Mouse (Mus musculus) kidney, adult 8-10 months (tissue): ENCODE measurements around the gene Tnks1bp1.

ENCODE experiments used
- DNase-seq, 2 experiments: peaks; one replicate each; pipeline ENCODE4 v3.0.0; 2022

Gene Tnks1bp1

DNA sequence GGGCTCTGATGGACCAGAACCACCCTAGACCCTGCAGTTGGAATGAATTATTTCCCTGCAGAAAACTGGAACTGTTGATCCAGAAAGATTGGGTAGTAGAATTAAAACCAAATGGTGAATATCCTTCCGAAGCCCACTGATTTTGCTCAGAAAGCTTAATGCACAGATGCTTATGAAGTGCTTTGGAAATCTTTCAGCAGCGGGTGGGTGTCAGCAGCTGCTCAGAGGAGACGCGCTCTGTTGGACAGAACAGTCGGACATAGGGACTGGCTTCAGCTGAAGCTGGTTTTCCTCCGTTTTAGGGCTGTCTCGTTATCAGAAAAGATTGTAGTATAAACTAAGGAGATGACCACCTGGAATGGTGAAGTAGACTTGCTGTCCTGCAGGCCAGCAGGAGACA, 4.2 kb upstream of the Tnks1bp1 start:
- DNase-seq: no peak

DNA sequence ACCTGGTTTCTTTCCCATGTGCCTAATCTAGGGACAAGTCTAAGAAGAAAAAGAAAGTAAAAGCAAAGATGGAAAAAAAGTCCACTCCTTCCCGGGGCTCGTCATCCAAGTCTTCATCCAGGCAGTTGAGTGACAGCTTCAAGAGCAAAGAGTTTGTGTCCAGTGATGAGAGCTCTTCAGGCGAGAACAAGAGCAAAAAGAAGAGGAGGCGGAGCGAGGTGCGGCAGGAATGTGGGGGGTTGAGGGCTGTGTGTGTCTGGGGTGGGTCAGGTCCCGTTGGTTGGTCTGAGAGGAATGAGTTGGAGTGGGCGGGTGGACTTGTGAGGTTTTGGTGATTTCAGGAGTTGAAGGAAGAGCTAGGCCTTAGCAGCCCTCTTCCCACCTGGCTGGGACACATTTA, 1.6 kb upstream of the Tnks1bp1 start:
- DNase-seq: no peak

GRCm38 (mm10) chr2:85047081-85047480, 741 bp upstream of the Tnks1bp1 start:
- peak in 1 of 2 experiments; percentile 36 for DNase-seq

- peak in 1 of 2 experiments; percentile 52 for DNase-seq
Measured at GRCm38 (mm10) chr2:85048168-85048751, 438 bp downstream of the Tnks1bp1 start.

- no peak for DNase-seq
Measured at GRCm38 (mm10) chr2:85049277-85049676, 1.5 kb downstream of the Tnks1bp1 start.

DNA sequence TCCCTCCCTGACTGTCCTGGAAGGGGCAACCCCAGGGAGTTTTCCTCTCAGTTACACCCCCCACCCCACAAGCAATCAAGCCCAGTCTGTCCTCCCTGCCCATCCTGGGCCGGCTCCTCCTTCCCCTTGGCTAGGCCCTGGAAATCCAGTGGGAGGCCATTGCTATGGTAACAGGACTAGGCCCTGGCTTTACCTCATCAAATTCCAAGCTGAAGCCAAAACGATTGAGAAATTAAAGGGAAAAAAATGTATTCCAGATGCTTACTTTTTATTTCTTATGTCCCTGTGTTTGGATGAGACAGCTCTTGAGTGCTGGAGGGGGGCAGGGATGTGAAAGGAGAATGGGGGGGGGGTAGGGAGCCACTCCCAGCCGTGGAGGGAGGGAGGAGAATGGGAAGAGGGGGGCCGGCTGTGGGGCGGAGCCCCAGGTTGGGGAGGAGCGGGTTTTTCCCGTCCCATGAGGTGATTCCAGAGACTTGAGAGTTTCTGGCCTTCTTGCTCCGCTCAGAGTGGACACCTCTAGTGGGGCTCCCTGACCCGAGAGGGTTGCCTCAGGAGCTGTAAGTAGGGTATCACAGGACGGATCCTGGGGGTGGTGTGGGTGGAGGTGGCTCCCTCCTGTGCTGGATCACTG, 2.3 kb downstream of the Tnks1bp1 start:
- DNase-seq: peak in 1 of 2 experiments; percentile 56

DNA sequence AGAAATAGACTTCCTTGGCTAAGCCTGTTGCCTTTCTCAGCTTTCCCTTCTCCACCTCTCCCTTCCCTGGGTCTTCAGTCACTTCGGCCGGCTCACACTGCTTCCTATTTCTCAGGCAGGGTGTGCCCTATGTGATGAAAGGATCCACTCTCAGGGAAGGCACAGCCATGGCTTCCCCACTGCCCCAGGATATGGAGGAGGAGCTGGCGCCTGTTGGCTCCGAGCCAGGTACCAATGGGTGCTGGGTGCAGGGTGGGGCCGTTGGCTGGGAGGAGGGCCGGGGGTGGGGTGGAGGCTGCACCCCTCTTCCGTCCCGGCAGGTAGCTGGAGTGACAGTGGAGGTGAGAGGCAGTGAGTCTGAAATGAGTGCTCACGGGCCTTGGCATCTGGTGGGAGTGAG, 2.9 kb downstream of the Tnks1bp1 start:
- no peak for DNase-seq

DNA sequence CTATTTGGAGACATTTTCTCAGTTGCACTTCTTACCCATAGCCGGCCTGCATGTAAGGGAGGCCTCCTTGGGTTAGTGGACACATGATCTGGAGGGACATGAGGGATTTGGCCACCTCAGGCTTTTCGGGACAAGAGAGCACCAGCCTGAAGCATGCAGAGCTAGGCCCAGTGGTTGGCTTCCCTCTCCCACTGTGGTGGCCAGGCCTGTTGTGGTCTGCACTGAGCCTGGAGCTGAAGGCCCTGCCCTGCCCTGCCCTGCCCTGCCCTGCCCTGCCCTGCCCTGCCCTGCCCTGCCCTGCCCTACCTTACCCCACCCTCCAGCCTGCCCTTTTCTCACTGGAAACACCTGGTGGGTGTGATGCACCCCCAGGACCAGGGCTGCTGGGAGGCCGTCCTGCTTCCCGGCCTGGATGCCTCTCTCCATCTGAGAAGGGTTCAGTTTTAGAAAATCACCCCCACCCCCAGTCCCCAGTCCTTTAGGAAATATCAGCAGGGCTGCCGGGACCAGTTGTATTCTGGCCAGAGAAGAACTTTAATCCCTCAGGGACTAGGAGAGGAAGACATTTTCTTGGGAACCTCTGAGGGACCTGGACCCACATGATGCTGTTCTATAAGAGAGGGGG, 5.5 kb downstream of the Tnks1bp1 start:
- DNase-seq: no peak

- DNase-seq: no peak
Measured at GRCm38 (mm10) chr2:85056711-85057110, 8.9 kb downstream of the Tnks1bp1 start.

DNA sequence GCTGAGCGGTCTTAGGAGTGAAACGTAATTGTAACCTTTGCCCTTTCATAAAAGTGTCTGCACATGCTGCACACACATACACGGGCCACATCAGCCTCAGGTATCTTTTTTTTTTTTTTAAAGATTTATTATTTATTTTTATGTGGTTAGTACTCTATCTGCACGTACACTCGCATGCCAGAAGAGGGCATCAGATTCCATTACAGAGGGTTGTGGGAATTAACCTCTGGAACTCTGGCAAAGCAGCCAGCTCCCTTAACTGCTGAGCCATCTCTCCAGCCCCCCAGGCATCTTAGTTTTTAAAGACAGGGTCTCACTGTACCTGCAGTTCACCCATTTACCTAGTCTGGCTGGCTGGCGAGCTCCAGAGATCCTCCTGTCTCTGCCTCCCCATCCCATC, 11.9 kb downstream of the Tnks1bp1 start:
- no peak for DNase-seq

DNA sequence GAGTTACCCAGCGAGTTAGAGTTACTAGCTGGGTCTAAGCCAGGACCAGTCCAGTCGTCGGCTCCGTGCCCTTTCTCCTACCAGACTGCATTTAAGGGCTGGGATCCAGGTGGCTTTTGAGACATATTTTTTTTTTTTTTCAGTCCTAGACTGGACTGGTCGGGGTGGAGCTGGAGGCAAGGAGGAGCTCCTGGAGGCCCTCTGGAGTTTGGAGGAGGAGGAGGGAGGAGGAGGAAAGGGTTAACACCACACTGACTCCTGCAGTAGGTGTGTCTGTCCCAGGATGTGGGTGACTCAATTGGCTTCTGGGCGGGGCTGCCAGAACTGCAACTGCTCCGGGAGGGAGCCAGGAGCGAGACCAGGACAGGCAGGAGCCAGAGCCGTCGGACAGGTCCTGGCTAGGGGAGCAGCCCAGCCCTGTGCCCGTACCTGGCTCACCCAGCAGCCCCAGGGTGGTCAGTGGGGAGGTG, 12.8 kb downstream of the Tnks1bp1 start:
- DNase-seq: peak; percentile 85 to 90

GRCm38 (mm10) chr2:85061107-85061541, 13.3 kb downstream of the Tnks1bp1 start:
- peak in 1 of 2 experiments; percentile 70 for DNase-seq

DNA sequence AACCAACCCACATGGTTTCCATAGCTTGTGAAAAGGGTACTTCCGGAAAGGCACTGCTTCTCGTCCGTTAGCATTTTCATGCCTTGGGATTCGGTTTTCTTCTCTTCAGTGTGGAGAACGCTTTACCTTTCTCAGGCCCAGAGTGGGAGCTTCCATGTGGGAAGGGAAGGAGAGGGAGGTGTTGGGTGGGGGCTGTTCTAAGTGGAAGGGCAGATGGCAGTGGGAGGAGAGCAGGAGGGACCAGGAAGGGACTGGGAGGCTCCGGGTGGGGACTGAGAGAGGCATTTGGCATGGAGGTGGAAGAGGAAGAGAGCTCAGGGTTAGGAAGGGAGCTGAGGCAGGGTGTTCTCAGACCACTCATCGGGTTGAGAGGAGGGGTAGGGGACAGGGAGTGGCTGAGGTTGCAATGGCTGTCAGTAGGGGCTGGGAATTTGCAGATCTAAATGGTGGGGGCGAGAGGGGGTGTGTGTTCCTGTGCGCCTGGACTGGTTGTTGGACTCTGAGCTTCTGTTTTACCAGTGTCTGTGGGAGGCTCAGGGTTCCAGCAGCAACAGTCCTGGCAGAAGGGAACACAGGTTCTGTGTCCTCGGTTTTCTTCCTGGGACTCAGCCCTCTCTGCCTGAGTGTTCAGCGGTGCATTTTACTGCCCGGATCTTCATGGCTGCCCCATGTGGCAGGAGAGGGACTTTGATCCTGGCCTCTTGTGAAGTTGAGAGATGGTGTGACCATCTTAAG, 17.5 kb downstream of the Tnks1bp1 start:
- peak in 1 of 2 experiments; percentile 44 for DNase-seq

DNA sequence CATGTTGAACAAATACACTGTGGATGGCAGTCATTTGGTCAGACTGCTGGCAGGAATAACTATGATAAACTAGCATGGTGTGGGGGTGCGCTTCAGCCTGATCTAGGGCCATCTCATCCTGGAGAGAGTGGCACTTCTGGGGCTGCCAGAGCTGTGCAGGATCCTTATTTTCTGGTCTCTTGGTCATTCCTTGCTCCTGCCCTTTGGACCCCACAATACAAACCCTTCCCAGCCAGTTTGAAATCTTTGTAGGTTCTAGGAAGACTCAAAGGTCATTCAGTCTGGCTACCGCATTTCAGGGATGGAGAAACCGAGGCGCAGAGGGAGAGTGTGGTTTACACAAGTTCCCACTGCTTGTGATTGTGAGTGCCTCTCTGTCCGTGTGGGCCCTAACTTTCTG, 19.1 kb downstream of the Tnks1bp1 start:
- peak in 1 of 2 experiments; percentile 59 for DNase-seq

DNA sequence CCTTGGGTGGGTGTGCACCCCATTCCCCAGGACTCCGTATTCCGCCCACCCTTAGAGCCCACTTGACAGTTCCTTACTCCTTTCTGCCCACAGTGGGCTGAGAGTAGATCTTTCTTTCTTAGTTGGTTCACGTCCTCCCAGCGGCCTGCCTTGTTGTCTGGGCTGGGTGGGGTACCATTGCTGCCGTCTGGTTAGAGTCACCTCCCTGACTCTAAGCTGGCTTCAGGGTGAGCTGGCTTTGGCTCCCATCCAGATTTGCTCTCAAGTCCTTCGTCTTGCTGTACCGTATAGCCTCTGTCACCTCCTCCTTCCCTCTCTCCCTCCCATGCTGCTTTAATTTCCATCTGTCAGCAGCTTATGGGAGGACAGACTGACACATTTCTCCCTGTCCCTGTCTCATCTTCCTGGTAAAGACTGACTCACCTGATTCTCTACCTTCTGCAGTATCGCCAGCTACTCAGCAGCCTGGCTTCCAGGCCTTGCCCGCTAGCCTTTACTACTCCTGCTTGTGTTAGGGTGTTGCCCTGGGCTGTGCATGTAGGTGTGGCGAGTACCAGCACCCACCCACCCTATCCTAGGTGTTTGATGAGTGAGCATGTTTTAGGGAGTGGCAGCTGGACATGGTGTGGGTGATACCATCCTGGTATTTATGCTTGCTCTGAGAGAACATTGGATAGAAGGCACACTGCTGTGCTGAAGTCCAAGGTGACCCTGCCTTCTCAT, 20.2 kb downstream of the Tnks1bp1 start:
- no peak for DNase-seq

DNA sequence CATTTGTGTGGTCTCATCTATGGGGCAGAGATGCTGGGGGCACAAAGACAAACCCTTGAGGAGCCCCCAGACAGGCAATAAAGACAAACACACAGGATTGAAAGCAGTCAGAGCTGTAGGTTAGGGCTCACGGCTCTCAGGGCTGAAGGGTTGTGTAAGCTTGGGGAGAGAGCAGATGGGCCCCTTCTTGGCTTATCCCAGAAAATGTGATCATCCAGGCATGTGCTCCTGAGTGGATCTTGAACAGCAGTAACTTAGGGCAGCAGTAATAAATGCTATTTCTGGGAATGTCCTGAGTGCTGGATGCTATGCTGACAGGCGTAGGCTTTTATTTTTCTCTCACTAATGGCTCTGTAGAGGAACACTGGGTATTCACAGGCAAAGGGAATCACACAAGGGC, 20.8 kb downstream of the Tnks1bp1 start:
- DNase-seq: no peak

- no peak for DNase-seq
Measured at GRCm38 (mm10) chr2:85070086-85070485, 22.3 kb downstream of the Tnks1bp1 start.

GRCm38 (mm10) chr2:85071921-85072320, 24.1 kb downstream of the Tnks1bp1 start:
- DNase-seq: peak; percentile 85 to 86

DNA sequence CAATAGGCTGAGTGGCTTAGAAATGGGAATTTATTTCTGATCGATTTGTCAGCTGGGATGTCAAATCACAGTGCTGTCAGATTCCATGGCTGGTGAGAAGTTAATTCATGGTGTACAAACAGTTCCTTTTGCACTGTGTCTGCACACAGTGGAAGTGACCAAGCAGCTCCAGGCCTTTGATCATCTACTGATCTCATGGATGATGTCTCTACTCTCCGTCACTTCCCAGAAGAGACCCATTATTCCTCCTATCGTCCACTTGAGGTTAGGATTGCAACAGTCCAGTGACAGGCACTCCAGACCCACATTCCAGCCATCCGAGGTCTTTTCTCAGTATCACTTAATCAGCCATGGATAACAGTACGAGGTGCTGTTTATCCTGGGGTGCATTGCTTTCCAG, 25.9 kb downstream of the Tnks1bp1 start:
- DNase-seq: no peak

DNA sequence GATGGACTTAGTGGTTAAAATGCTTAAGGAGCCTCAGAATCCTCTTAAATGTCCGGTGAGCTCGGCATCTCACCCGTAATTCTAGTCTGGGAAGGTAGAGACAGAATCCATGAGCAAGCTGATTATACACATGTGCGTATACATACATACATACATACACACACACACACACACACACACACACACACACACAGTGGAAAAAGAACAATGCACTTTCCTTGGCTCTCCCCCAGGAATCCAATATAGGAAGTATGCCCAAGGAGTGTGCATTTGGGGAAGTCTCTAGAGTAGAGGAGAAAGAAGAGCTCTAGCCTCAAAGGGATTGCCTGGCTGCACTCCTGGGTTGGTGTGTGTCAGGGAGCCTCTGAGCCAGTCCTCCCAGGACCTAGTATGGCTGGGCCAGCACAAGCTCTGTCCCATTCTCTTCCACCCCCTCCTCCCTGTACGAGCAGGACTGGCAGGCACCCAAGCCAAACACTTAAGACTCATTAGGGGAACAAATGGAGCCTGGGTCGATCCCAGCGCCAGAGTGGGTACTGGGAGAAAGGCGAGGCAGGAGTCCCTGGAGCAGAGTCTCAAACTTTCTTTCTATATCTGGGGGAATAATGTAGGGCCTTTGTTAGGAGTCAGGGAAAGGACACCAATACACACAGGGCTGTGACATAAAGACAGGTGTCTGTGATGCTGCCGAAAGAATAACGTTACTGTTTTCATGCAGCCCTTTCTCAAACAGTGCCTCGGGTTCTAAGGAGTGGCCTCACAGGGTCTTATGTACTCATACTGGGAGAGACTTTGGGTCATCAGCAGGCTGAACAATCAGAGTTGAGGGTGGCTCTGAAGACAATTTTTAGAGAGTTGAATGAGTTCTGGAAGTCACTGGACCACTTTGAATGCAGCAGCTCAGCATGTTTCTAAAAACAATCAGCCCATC, 41.2 kb downstream of the Tnks1bp1 start:
- DNase-seq: peak in 1 of 2 experiments; percentile 37

GRCm38 (mm10) chr2:85091325-85091724, 43.5 kb downstream of the Tnks1bp1 start:
- DNase-seq: no peak

DNA sequence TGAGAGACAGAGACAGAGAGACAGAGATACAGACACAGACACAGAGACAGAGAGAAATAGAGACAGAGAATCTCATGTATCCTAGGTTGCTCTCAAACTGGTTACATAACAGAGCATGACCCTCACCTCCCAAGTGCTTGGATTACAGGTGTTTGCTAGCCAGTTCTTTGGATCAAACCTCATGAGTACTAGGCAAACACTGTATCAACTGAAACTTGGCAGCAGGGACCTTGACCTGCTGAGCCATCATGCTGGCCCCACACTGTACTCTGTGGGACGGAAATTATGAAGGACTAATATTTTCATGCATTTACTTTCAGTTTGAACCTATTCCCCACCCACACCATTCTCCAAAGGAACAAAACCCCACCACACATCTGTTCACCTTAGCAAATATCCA, 45.6 kb downstream of the Tnks1bp1 start:
- DNase-seq: no peak
